Mouse (Mus musculus) spleen, adult 2 months (tissue): ENCODE data around the gene Prps2. TPM values are rescaled to one million over a fixed set of nuclear protein-coding genes. Genes with fewer than 3 reads are reported as not detected.
A peak's percentile ranks its signal among the peaks of the same experiment; 100 is the strongest.

Experiments
- DNase-seq, 2 experiments: peaks; one replicate each; pipeline versions ENCODE4 v3.0.0 to v3.0.0-alpha.2; 2012 to 2021; ENCODE audit warnings: low spot score in 2 of 2, low read depth in 1 of 2
- H3K27ac ChIP-seq: fragments of 200-500 bp; 2 replicates; pipeline ENCODE4 v1.5.1; 2012; ENCODE audit warnings: low read length, inconsistent platforms; ENCODE audit not compliant: insufficient read depth
- H3K27me3 ChIP-seq: fragments of 200-500 bp; 2 replicates; pipeline ENCODE4 v1.6.1; 2012; ENCODE audit warnings: mild to moderate bottlenecking, moderate library complexity, low read length, inconsistent platforms; ENCODE audit not compliant: control insufficient read depth, insufficient read depth
- H3K36me3 ChIP-seq: fragments of 200-500 bp; 2 replicates; pipeline ENCODE4 v1.6.1; 2012; ENCODE audit warnings: mild to moderate bottlenecking, low read length, inconsistent platforms; ENCODE audit not compliant: control insufficient read depth, insufficient read depth
- H3K4me1 ChIP-seq: fragments of 200-500 bp; 2 replicates; pipeline ENCODE4 v1.6.1; 2011; ENCODE audit warnings: inconsistent platforms; ENCODE audit not compliant: control insufficient read depth, insufficient read depth, insufficient read length
- H3K4me3 ChIP-seq: fragments of 200-500 bp; 2 replicates; pipeline ENCODE4 v1.5.1; 2011; ENCODE audit warnings: mild to moderate bottlenecking, inconsistent platforms; ENCODE audit not compliant: insufficient read depth, insufficient read length; ENCODE audit errors: extremely low read depth
- CTCF ChIP-seq: fragments of 200-500 bp; IDR thresholded peaks from 2 replicates; pipeline ENCODE4 v1.5.1; 2011; ENCODE audit warnings: mild to moderate bottlenecking, inconsistent platforms; ENCODE audit not compliant: insufficient read depth, insufficient read length, insufficient replicate concordance; ENCODE audit errors: extremely low read depth
- POLR2A ChIP-seq: fragments of 200-500 bp; IDR thresholded peaks from 2 replicates; pipeline ENCODE4 v1.6.1; 2011; ENCODE audit warnings: low read depth, low read length, inconsistent platforms
- WGBS: fragments of 180-500 bp; shearing (Covaris S2); methylation state at CpG from one replicate; pipeline ENCODE4 v1.1.7; 2018; 5-methylcytosine and 5-hydroxymethylcytosine counted together
- polyA plus RNA-seq: library from polyadenylated mRNA; depleted of rRNA; stranded (reverse); fragments of >200 nt; gene quantifications from 2 replicates; pipeline ENCODE4 v1.2.3, GENCODE M21; 2012

The Prps2 gene
- polyA plus RNA-seq, 1 experiment = 19.7 TPM

DNA sequence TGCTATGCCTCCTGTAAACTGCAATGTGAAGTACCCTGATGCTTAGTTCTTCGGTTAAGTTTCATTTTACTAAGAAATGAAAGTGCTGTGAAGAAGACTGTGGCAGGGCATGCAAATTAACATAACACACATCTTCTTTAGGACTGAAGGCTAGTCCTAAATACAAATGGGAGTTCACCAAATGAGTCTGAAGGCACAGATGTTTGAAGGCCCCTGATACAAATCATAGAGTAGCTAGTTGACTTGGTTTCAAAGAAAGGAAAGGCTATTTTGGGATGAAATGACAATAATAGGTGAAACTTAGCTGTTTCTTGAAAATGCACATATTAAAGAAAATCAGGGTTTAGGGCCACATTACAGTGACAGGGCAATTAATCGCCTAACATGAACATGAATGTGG, 42.4 kb downstream of the Prps2 start:
- WGBS = 69% methylated on average over 2 of the region's 2 CpGs

DNA sequence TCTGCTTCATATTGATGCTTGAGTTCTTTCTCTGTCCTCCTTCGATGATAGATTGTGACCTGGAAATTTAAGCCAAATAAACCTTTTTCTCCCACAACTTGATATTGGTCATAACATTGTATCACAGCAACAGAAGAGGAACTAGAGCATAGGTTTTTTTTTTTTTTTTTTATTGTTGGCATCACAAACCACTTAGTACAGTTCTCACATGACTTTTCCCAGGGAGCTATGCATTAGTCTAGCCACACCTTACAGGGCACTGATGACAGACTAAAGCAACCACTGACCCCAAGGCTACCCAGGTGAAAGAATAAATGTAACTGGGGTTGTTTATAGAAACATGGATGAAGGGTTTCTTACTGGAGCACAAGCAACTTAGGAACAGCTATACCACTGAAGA, 44.6 kb downstream of the Prps2 start:
- no peak overlapping the region for H3K4me3 ChIP-seq
- DNase-seq = no peak
- no peaks in the 10 kb centered on the region for H3K27me3 ChIP-seq
- H3K36me3 ChIP-seq = no peaks in the 10 kb centered on the region
- no peak for TF ChIP-seq POLR2A
- TF ChIP-seq CTCF = no peak
- WGBS = 82% methylated on average over 1 of the region's 1 CpGs
- H3K27ac ChIP-seq = no peak overlapping the region
- H3K4me1 ChIP-seq = peaks cover 7% of the 10 kb centered on the region

More for the DNA sequence above, 42.4 kb downstream of the Prps2 start:
- no peak for DNase-seq
- H3K27ac ChIP-seq = no peak overlapping the region
- H3K36me3 ChIP-seq = no peaks in the 10 kb centered on the region
- no peaks in the 10 kb centered on the region for H3K27me3 ChIP-seq
- TF ChIP-seq CTCF (no peak), POLR2A (no peak)
- peaks cover 7% of the 10 kb centered on the region for H3K4me1 ChIP-seq
- no peak overlapping the region for H3K4me3 ChIP-seq

DNA sequence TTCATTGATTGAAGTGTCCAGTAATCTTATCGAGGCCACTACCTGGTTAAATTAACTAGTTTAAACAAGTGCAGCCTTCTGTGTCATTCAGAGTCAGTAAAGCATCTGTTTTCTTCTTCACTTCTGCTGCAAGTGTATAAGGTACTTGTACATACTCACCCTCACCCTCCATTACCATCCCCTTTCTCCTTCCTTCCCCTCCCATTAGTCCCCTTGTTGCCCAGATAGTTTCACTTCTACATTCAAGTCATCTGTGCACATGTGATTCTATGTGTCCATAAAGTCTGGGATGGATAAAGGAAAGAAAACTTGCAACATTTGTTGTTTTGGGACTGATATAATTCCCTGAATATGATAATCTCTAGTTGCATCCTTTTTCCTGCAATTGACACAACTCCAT, 48.0 kb downstream of the Prps2 start:
- no peaks in the 10 kb centered on the region for H3K27me3 ChIP-seq
- H3K36me3 ChIP-seq = no peaks in the 10 kb centered on the region
- 94% methylated on average over 1 of the region's 1 CpGs for whole genome bisulfite sequencing
- no peak for TF ChIP-seq CTCF
- TF ChIP-seq POLR2A = no peak
- no peak overlapping the region for H3K4me3 ChIP-seq
- peaks cover 7% of the 10 kb centered on the region for H3K4me1 ChIP-seq
- no peak overlapping the region for H3K27ac ChIP-seq
- no peak for DNase-seq

DNA sequence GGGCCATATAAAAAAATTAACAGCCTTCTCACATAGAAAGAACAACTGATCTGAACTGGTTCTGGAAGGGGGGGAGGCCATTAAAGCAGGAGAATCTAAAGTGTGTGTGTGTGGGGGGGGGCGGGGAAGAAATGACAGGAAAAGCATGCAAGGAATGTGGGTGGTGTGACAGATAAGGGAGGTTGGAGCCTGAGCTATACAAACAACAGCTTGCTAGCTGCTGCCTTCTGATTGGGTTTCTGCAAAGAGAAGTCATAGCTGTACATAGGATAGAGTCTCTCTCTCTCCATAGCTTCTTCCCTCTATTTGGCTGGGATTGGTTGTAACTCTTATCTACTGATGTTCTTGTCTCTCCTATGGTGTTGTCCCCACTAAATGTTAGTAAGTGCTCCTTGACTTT, 49.9 kb downstream of the Prps2 start:
- no peak overlapping the region for H3K4me3 ChIP-seq
- no peaks in the 10 kb centered on the region for H3K36me3 ChIP-seq
- H3K27me3 ChIP-seq = no peaks in the 10 kb centered on the region
- no peak for TF ChIP-seq CTCF
- no peak for TF ChIP-seq POLR2A
- no peak for DNase-seq
- WGBS = 79% methylated on average over 1 of the region's 1 CpGs
- peaks cover 4% of the 10 kb centered on the region; the same call in 1 of the 2 replicates for H3K4me1 ChIP-seq
- no peak overlapping the region for H3K27ac ChIP-seq

DNA sequence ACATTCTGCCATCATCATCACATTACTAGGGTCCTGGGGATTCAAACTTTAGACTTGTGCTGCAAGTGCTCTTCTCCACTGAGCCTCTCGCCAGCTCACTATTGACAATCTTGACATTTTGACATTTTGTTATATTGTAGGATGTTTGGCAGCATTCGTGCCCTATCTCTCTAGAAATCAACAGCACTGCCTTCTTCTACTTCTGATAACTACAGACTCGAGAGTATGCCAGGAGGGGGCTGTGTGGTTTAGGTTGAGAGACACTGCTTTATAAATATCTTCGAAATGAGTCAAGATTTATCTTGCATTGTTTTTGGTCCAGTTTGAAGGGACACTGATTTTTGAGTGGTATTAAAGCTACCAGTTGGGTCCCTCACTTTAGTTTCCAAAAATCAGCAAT, 51.6 kb downstream of the Prps2 start:
- Histone ChIP-seq H3K27me3 (no peaks in the 10 kb centered on the region), H3K36me3 (no peaks in the 10 kb centered on the region), H3K4me1 (peaks cover 4% of the 10 kb centered on the region; the same call in 1 of the 2 replicates), H3K4me3 (no peak overlapping the region), H3K27ac (no peak overlapping the region)
- no peak for TF ChIP-seq CTCF
- TF ChIP-seq POLR2A = no peak
- WGBS = 44% methylated on average over 4 of the region's 4 CpGs
- no peak for DNase-seq

DNA sequence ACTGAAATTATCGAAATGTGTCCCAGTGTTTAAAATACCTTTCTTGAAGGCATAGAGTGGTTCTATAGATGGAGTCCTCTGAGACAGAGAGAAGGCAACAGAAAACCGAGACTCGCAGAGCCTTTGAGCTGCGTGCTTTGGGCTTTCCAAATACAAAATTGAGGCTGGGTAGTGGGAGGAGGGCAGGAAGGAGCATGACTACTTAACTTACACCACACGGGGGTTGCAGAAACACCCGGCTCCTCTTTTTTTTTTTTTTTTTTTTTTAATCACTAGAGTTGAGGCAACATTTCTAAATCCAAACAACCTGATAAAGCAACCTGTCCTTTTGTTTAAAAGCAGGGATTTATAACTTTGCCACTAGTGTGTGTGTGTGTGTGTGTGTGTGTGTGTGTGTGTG, 52.1 kb downstream of the Prps2 start, which contains the start of gene Tlr7:
Tlr7 (minus strand) TSS at position 160 of the 400 bp plus-strand sequence.
- TF ChIP-seq CTCF (no peak), POLR2A (peak; percentile 10; the same call in 1 of the 2 replicates)
- Histone ChIP-seq H3K4me3 (peak within 1 kb of the TSS; percentile 54), H3K4me1 (peaks cover 4% of the 10 kb centered on the region; the same call in 1 of the 2 replicates), H3K27me3 (no peaks in the 10 kb centered on the region), H3K36me3 (no peaks in the 10 kb centered on the region), H3K27ac (peak within 1 kb of the TSS; percentile 88)
- WGBS = 36% methylated on average over 6 of the region's 6 CpGs
- peak in 1 of 2 experiments; percentile 10 for DNase-seq

DNA sequence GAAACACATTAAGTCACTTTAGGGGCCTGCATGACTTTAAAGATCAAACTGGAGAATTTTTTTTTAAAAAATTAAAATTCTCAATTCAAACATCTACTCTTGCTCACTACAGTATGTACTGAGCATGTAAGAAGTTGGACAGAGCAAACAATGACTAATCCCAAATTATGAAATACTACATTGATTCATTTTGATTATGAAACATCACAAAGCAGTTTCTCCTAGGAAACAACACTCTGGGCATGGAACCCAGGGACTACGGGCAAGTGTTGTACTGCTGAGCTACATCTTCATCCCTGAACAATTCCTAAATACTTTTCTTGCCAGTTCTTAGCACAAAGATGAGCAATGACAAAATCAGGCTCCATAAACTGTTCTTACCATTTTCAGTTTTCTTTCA, 52.9 kb downstream of the Prps2 start:
- H3K27me3 ChIP-seq = no peaks in the 10 kb centered on the region
- peak overlapping the region; percentile 48 for H3K4me3 ChIP-seq
- peaks cover 4% of the 10 kb centered on the region; the same call in 1 of the 2 replicates for H3K4me1 ChIP-seq
- no peaks in the 10 kb centered on the region for H3K36me3 ChIP-seq
- TF ChIP-seq CTCF (no peak), POLR2A (no peak)
- peak overlapping the region; percentile 88 for H3K27ac ChIP-seq
- WGBS = 82% methylated on average over 1 of the region's 1 CpGs
- DNase-seq = no peak
